Mouse (Mus musculus): ENCODE data around the gene Irak2. TPM values are rescaled to one million over a fixed set of nuclear protein-coding genes. Genes with fewer than 3 reads are reported as not detected.
"Not testable (repeated sequence)": the region's sequence is repeated elsewhere in the genome, so short reads cannot be mapped to it uniquely, and the experiment has no call there.

Irak2 gene
- polyA plus RNA-seq, 1 experiment from 2014 or later: 6.3 TPM

DNA sequence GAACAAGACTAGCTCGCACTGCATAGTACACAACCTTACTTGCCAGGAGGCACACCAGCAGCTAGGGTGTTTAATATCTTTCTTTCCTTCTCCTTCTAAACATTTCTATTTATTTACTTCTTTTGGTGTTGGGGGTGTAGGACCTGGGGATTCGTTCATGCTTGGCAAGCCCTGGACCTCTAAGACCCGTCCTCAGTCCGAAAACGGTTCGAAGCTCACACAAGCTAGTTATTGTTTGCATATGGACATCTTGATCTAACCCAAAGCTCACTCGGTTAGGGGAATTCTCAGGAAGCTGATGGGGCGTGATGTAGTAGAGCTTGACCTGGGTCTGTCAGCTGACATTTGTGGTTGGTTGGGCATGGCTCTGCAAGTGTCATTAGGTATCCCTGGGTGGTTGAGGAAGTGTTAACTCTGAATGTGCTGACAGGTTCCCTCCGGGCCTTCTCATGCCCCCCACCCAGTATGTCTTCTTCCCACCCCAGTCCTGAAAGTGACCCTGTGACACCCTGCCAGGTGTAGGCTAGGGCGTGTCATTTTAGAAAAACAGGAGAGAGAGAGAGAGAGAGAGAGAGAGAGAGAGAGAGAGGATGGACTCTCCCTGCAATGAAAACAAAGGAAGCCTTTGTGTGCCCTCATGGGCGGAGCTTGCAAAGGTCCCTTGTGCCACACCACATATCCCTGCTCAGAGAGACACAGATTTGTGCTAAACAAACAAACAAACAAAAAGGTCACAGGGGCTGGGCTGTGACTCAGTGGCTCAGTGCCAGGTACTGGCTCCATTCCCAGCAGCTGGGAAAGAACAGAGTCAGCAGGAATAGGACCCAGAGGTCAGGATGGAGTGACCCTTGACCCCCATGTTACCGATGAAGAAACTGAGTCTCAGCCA is 23.3 kb downstream of the Irak2 start:
- Histone ChIP-seq H3K36me3 (ENCODE audit: control insufficient read depth, insufficient read depth, low read length) (no peaks in the 10 kb centered on the region), H3K9ac (ENCODE audit: low read length) (no peak overlapping the region), H3K27me3 (ENCODE audit: control insufficient read depth, insufficient read depth, low read depth, low read length) (no peaks in the 10 kb centered on the region), H3K4me3 (ENCODE audit: low read length) (no peak overlapping the region), H3K4me2 (ENCODE audit: low read depth, low read length) (no peak overlapping the region), H3K27ac (ENCODE audit: low read length) (no peak overlapping the region), H3K4me1 (replicated peaks; ENCODE audit: control insufficient read depth, insufficient read depth, low read length) (peaks cover 5% of the 10 kb centered on the region), H3K9me3 (ENCODE audit: control insufficient read depth, low read length) (no peaks in the 10 kb centered on the region)
- 48% methylated on average over 12 of the region's 12 CpGs for WGBS
- no peak for ATAC-seq (ENCODE audit: low read depth)

DNA sequence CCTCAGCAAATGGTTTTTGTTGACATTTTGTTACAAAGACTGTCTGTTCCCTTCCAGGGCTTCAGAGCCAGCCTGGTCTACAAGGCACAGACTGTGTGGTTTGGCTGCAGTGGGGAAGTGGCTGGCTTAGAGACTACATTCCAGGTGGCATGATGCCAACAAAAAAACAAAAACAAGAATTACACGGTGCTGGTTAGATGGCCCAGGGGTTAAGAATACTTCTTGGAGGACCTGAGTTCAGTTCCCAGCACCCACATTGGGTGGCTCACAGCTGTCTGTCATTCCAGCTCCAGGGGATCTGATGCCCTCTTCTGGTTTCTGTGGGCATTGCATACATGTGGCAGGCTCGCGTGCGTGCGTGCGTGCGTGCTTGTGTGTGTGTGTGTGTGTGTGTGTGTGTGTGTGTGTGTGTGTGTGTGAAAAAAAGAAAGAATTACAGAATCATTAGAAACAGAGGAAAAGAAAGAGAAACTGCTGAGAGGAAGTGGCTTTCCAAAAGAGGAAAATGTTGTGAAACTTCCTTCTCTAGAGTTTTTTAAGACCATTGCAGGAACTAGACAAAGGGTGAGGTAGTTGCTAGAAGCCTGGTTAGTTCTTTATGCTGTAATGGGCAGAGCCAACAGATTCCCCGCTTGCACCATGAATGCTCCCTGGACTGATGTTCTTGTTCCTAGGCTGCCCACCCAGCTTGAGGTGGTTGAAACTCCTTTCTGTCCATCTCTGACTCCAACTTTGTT is 24.9 kb downstream of the Irak2 start:
- H3K4me3 ChIP-seq (ENCODE audit: low read length): no peak overlapping the region
- H3K27ac ChIP-seq (ENCODE audit: low read length): no peak overlapping the region
- WGBS: 88% methylated on average over 8 of the region's 8 CpGs
- H3K9ac ChIP-seq (ENCODE audit: low read length): no peak overlapping the region
- no peaks in the 10 kb centered on the region for H3K9me3 ChIP-seq (ENCODE audit: control insufficient read depth, low read length)
- H3K27me3 ChIP-seq (ENCODE audit: control insufficient read depth, insufficient read depth, low read depth, low read length): no peaks in the 10 kb centered on the region
- no peak for ATAC-seq (ENCODE audit: low read depth)
- no peaks in the 10 kb centered on the region for H3K36me3 ChIP-seq (ENCODE audit: control insufficient read depth, insufficient read depth, low read length)
- H3K4me1 ChIP-seq (replicated peaks; ENCODE audit: control insufficient read depth, insufficient read depth, low read length): peaks cover 5% of the 10 kb centered on the region
- no peak overlapping the region for H3K4me2 ChIP-seq (ENCODE audit: low read depth, low read length)

DNA sequence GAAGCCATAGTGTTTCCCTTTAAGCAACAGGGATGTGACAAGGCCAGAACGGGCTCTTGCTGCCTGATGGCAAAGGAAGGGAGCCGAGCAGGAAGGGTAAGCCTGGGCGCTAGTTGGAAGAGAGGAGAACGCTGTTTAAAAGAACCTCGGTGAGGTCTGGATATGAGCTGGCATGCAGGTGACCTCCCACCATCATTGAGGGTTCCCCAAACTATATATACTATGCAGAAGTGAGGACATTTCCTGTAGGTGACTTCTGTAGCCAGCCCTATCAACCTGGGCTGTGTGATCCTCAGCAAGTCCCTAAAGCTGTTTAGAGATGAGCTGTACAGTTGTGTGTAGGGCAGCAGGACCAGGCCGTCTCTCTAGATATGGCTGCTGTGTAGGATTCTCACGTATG is 26.0 kb downstream of the Irak2 start:
- peaks cover 9% of the 10 kb centered on the region for H3K4me1 ChIP-seq (replicated peaks; ENCODE audit: control insufficient read depth, insufficient read depth, low read length)
- WGBS: 77% methylated on average over 7 of the region's 7 CpGs

GRCm38 (mm10) chr6:113667611-113668122 is 29.4 kb downstream of the Irak2 start:
- H3K4me3 ChIP-seq (ENCODE audit: low read length): no peak overlapping the region
- WGBS: 56% methylated on average over 8 of the region's 8 CpGs
- no peaks in the 10 kb centered on the region for H3K36me3 ChIP-seq (ENCODE audit: control insufficient read depth, insufficient read depth, low read length)
- H3K27me3 ChIP-seq (ENCODE audit: control insufficient read depth, insufficient read depth, low read depth, low read length): no peaks in the 10 kb centered on the region
- ATAC-seq (ENCODE audit: low read depth): no peak
- H3K4me2 ChIP-seq (ENCODE audit: low read depth, low read length): no peak overlapping the region
- no peak overlapping the region for H3K9ac ChIP-seq (ENCODE audit: low read length)
- H3K9me3 ChIP-seq (ENCODE audit: control insufficient read depth, low read length): no peaks in the 10 kb centered on the region
- no peak overlapping the region for H3K27ac ChIP-seq (ENCODE audit: low read length)
- H3K4me1 ChIP-seq (replicated peaks; ENCODE audit: control insufficient read depth, insufficient read depth, low read length): peaks cover 4% of the 10 kb centered on the region; the same call in 1 of the 2 replicates

More for the DNA sequence above, 26.0 kb downstream of the Irak2 start:
- no peaks in the 10 kb centered on the region for H3K36me3 ChIP-seq (ENCODE audit: control insufficient read depth, insufficient read depth, low read length)
- H3K27ac ChIP-seq (ENCODE audit: low read length): no peak overlapping the region
- no peak overlapping the region for H3K9ac ChIP-seq (ENCODE audit: low read length)
- ATAC-seq (ENCODE audit: low read depth): no peak
- no peak overlapping the region for H3K4me3 ChIP-seq (ENCODE audit: low read length)
- H3K4me2 ChIP-seq (ENCODE audit: low read depth, low read length): no peak overlapping the region
- H3K27me3 ChIP-seq (ENCODE audit: control insufficient read depth, insufficient read depth, low read depth, low read length): no peaks in the 10 kb centered on the region
- no peaks in the 10 kb centered on the region for H3K9me3 ChIP-seq (ENCODE audit: control insufficient read depth, low read length)

DNA sequence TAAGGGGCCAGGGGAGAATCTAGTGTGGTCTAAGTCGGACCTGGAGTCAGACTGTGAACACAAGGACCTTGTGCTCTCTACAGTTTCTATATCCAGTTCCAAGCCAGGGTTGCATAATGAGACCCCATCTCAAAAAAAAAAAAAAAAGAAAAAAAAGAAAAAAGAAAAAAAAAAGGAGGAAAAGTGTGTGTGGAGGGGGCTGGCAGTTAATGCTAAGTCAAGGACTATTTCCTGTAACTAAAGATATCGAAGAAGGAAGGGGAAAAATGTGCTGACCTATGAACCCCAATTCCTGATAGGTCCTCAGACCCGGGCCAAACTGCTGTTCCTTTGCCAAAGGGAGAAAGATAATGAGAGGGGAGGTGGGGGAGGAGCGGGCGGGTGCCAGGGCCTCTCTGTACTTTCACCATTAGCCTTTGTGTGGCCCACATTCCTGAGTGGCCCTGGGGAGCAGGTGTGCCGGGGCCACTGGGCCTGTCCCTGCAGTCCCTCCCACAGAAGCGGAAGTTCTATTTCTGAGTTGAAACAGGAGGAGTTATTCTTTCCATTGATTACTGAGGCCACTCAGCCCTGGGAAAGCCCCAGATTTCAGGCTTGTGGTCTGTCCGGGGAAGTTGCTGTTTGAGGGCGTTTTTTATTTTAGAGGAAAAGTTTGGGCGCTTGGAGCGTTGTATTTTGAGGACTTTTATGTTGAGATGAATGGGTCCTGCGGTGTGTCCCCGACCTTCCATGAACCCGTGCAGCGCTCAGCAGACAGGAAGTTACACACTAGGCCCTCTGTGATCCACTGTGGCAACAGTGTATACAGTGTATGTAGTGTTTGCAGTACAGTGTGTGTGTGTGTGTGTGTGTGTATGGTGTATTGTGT is 30.3 kb downstream of the Irak2 start:
- H3K4me1 ChIP-seq (replicated peaks; ENCODE audit: control insufficient read depth, insufficient read depth, low read length): peaks cover 4% of the 10 kb centered on the region; the same call in 1 of the 2 replicates
- no peaks in the 10 kb centered on the region for H3K27me3 ChIP-seq (ENCODE audit: control insufficient read depth, insufficient read depth, low read depth, low read length)
- no peak overlapping the region for H3K4me3 ChIP-seq (ENCODE audit: low read length)
- WGBS: 30% methylated on average over 15 of the region's 15 CpGs
- peak; percentile 71 for ATAC-seq (ENCODE audit: low read depth)
- no peaks in the 10 kb centered on the region for H3K36me3 ChIP-seq (ENCODE audit: control insufficient read depth, insufficient read depth, low read length)
- H3K27ac ChIP-seq (ENCODE audit: low read length): peak overlapping the region; percentile 82
- no peaks in the 10 kb centered on the region for H3K9me3 ChIP-seq (ENCODE audit: control insufficient read depth, low read length)
- H3K9ac ChIP-seq (ENCODE audit: low read length): no peak overlapping the region; the same call in 1 of the 2 replicates
- 0 out of 2 replicates have a peak overlapping the region, but pooled peaks have one; percentile 12 for H3K4me2 ChIP-seq (ENCODE audit: low read depth, low read length)

GRCm38 (mm10) chr6:113669821-113670220 is 31.6 kb downstream of the Irak2 start:
- Histone ChIP-seq H3K9ac (ENCODE audit: low read length) (no peak overlapping the region), H3K4me3 (ENCODE audit: low read length) (no peak overlapping the region), H3K27me3 (ENCODE audit: control insufficient read depth, insufficient read depth, low read depth, low read length) (no peaks in the 10 kb centered on the region), H3K27ac (ENCODE audit: low read length) (no peak overlapping the region), H3K36me3 (ENCODE audit: control insufficient read depth, insufficient read depth, low read length) (no peaks in the 10 kb centered on the region), H3K4me2 (ENCODE audit: low read depth, low read length) (no peak overlapping the region), H3K9me3 (ENCODE audit: control insufficient read depth, low read length) (no peaks in the 10 kb centered on the region), H3K4me1 (replicated peaks; ENCODE audit: control insufficient read depth, insufficient read depth, low read length) (peaks cover 4% of the 10 kb centered on the region; the same call in 1 of the 2 replicates)
- ATAC-seq (ENCODE audit: low read depth): no peak
- 46% methylated on average over 7 of the region's 7 CpGs for WGBS

GRCm38 (mm10) chr6:113672029-113672428 is 33.8 kb downstream of the Irak2 start:
- H3K4me1 ChIP-seq (replicated peaks; ENCODE audit: control insufficient read depth, insufficient read depth, low read length); H3K27me3 ChIP-seq (ENCODE audit: control insufficient read depth, insufficient read depth, low read depth, low read length); H3K4me3 ChIP-seq (ENCODE audit: low read length); H3K9ac ChIP-seq (ENCODE audit: low read length); H3K27ac ChIP-seq (ENCODE audit: low read length); ATAC-seq (ENCODE audit: low read depth); H3K36me3 ChIP-seq (ENCODE audit: control insufficient read depth, insufficient read depth, low read length); H3K4me2 ChIP-seq (ENCODE audit: low read depth, low read length); H3K9me3 ChIP-seq (ENCODE audit: control insufficient read depth, low read length): not testable (repeated sequence)
- WGBS: 90% methylated on average over 1 of the region's 1 CpGs

DNA sequence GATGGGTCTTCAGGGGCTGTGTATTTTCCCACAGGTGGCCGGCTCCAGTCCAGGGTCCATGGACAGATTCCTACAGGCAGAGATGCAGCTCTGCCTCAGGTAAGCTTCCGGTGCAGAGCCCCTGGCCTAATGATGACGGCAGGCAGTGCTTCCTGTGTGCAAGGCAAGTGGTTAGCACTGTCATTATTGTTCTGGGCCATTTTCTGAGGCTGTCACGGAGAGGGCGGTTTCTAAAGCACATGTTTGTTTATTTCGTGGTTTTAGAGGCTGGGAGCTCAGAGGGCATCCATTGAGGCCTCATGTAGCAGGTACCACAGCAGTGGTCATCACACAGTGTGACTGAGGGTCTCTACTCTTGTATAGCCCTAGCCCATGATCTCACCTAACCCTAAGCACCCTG is 34.7 kb downstream of the Irak2 start:
- H3K4me2 ChIP-seq (ENCODE audit: low read depth, low read length): no peak overlapping the region
- H3K27me3 ChIP-seq (ENCODE audit: control insufficient read depth, insufficient read depth, low read depth, low read length): no peaks in the 10 kb centered on the region
- no peak overlapping the region for H3K4me3 ChIP-seq (ENCODE audit: low read length)
- 73% methylated on average over 6 of the region's 6 CpGs for WGBS
- ATAC-seq (ENCODE audit: low read depth): no peak
- H3K9ac ChIP-seq (ENCODE audit: low read length): no peak overlapping the region
- H3K4me1 ChIP-seq (replicated peaks; ENCODE audit: control insufficient read depth, insufficient read depth, low read length): peaks cover 4% of the 10 kb centered on the region; the same call in 1 of the 2 replicates
- H3K27ac ChIP-seq (ENCODE audit: low read length): no peak overlapping the region
- no peaks in the 10 kb centered on the region for H3K36me3 ChIP-seq (ENCODE audit: control insufficient read depth, insufficient read depth, low read length)
- H3K9me3 ChIP-seq (ENCODE audit: control insufficient read depth, low read length): no peaks in the 10 kb centered on the region

Data from lung, embryonic 16.5 days (tissue).